In the genomic region with DNA sequence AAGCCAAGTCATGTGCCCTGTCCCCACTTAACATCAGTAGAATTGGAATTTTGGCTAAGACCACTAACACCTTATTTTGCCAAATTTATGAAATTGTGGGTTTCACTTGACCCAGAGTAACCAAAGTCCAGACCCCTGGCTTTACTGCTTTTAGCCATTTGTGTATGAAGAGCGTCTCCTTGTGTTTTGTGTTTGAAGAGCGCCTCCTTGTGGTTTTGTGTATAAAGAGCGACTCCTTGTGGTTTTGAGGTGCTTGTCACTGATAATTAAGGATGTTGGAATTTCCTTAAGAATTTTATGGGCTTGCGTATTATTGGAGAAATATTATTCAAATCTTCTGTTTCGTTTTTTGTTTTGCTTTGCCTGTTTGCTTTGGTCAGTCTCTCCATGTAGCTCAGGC, we compare ENCODE assay signal across 10 mouse cellular contexts. TPM values are rescaled to one million over a fixed set of nuclear protein-coding genes. Genes with fewer than 3 reads are reported as not detected.
A peak's percentile ranks its signal among the peaks of the same experiment; 100 is the strongest.
DNase-seq lines count a peak whose midpoint lies in the region; ATAC-seq and TF ChIP-seq lines count a peak whose summit lies in the region.
"Had no signal": no experiment of that assay in that cellular context is flagged by ENCODE, and none has a peak within 500 bp of the region (broad histone marks: within the 10 kb centered on the region; RNA-seq: fewer than 3 reads in every experiment).

No protein-coding gene starts in this region.

- no peak for ATAC-seq in G1E (ENCODE audit: extremely low read depth, insufficient number of reproducible peaks, low FRiP score, poor library complexity, severe bottlenecking)
- ATAC-seq in granulocyte monocyte progenitor cell, adult 5-6 weeks (replicated peaks; ENCODE audit: poor library complexity, severe bottlenecking) = no peak
- no peak for ATAC-seq in forebrain, embryonic 16.5 days

- H3K36me3 ChIP-seq in G1E (replicated peaks) = peaks cover 99% of the 10 kb centered on the region
- peaks cover 18% of the 10 kb centered on the region for H3K36me3 ChIP-seq in forebrain, embryonic 16.5 days (ENCODE audit: control insufficient read depth, insufficient read depth)

- DNase-seq in layer of hippocampus, adult 2 months (ENCODE audit: low spot score in 2 of 2) = no peak
- no peak for DNase-seq in layer of hippocampus, postnatal 25 days (ENCODE audit: extremely low spot score in 1 of 2, low spot score in 1 of 2)
- no peak for DNase-seq in G1E (ENCODE audit: low spot score)
- peak; percentile 20 for DNase-seq in c-Kit-negative CD71-positive TER-119-positive erythroid progenitor cells, embryonic 14.5 days (ENCODE audit: low read depth, low spot score)
- DNase-seq in lung, postnatal 10 days = peak; percentile 56
- no peak for DNase-seq in right cerebral cortex, postnatal 10 days (ENCODE audit: low spot score in 2 of 2)

- no peak overlapping the region for H3K4me3 ChIP-seq in layer of hippocampus, adult 2 months
- H3K4me3 ChIP-seq in G1E (ENCODE audit: low read depth, low read length) = no peak overlapping the region
- H3K4me3 ChIP-seq in forebrain, embryonic 16.5 days (replicated peaks; ENCODE audit: low read length) = no peak overlapping the region
- H3K4me3 ChIP-seq: liver, embryonic 15.5 days; stomach, embryonic 15.5 days had no signal

- H3K27ac ChIP-seq in layer of hippocampus, adult 2 months = no peak overlapping the region
- no peak overlapping the region for H3K27ac ChIP-seq in forebrain, embryonic 16.5 days (ENCODE audit: low read length)
- H3K27ac ChIP-seq: liver, embryonic 15.5 days; stomach, embryonic 15.5 days had no signal

- H3K4me1 ChIP-seq in G1E (ENCODE audit: insufficient read depth, low read depth, low read length) = peaks cover 3% of the 10 kb centered on the region; the same call in 1 of the 2 replicates
- no peaks in the 10 kb centered on the region for H3K4me1 ChIP-seq in forebrain, embryonic 16.5 days (replicated peaks; ENCODE audit: control insufficient read depth, insufficient read depth, low read length)
- H3K4me1 ChIP-seq: stomach, embryonic 15.5 days had no signal

- H3K9ac ChIP-seq in forebrain, embryonic 16.5 days (replicated peaks; ENCODE audit: low read depth, low read length) = no peak overlapping the region
- H3K9ac ChIP-seq: liver, embryonic 15.5 days; stomach, embryonic 15.5 days had no signal

- 53% methylated on average over 5 of the region's 5 CpGs for WGBS in forebrain, embryonic 16.5 days

- H3K9me3 ChIP-seq in G1E (replicated peaks) = no peaks in the 10 kb centered on the region
- H3K9me3 ChIP-seq in forebrain, embryonic 16.5 days (ENCODE audit: control insufficient read depth, low read length) = no peaks in the 10 kb centered on the region
- H3K9me3 ChIP-seq: liver, embryonic 15.5 days; stomach, embryonic 15.5 days had no signal

- H3K4me2 ChIP-seq in forebrain, embryonic 16.5 days (ENCODE audit: low read length) = no peak overlapping the region
- H3K4me2 ChIP-seq: liver, embryonic 15.5 days; stomach, embryonic 15.5 days had no signal

- H3K27me3 ChIP-seq in G1E (ENCODE audit: insufficient read depth, low read length) = no peaks in the 10 kb centered on the region
- no peaks in the 10 kb centered on the region for H3K27me3 ChIP-seq in forebrain, embryonic 16.5 days (replicated peaks; ENCODE audit: control insufficient read depth, insufficient read depth, low read length)
- H3K27me3 ChIP-seq: liver, embryonic 15.5 days; stomach, embryonic 15.5 days had no signal

- peak; percentile 87 for TF ChIP-seq CTCF in layer of hippocampus, adult 2 months (conservative IDR thresholded peaks at IDR 0.05)
- TF ChIP-seq CTCF in G1E (IDR thresholded peaks at IDR 0.05; ENCODE audit: low read depth, low read length) = 0 out of 2 replicates have a peak, but pooled peaks have one; percentile 16

RNA-seq across cellular contexts. Expression of a gene that starts 11.0 kb away (rescaled TPM):
- 10 to 100 TPM; 80.2 to 82.3 TPM for total RNA-seq in layer of hippocampus, adult 2 months (2021)
- 10 to 100 TPM; 75.8 to 79.9 TPM for total RNA-seq in layer of hippocampus, postnatal 25 days (2021)
- total RNA-seq in G1E (2014; fragmentation: Nextera tagmentation) (84.8 and 93.5 TPM in 2 replicates), G1E (2017) (14.9 and 19.3 TPM in 2 replicates)
- 19.5 and 31.5 TPM in 2 replicates for polyA plus RNA-seq in G1E (2012)
- 53.5 and 69.0 TPM in 2 replicates for total RNA-seq in granulocyte monocyte progenitor cell, adult 5-6 weeks (2014; fragmentation: Nextera tagmentation)
- total RNA-seq in granulocyte monocyte progenitor cell, adult 5-6 weeks (2017) = 18.1 and 26.5 TPM in 2 replicates
- polyA plus RNA-seq in forebrain, embryonic 16.5 days (2015; fragmentation: Nextera tagmentation; extraction: Ambion mirVana) = 107 and 112 TPM in 2 replicates

Comparison
In these comparisons a context has a peak if more than half of its experiments do, and no peak if none do; other contexts are left out.
1. DNase-seq: peak in c-Kit-negative CD71-positive TER-119-positive erythroid progenitor cells, embryonic 14.5 days (single experiment) and lung, postnatal 10 days (single experiment); none in layer of hippocampus, adult 2 months (0 of 2), layer of hippocampus, postnatal 25 days (0 of 2), G1E (single experiment) and right cerebral cortex, postnatal 10 days (0 of 2).